Mouse (Mus musculus): ENCODE measurements at regions not wholly inside any gene's neighbourhood (a gene's known extent, or its start where the extent isn't known, plus 50 kb on each side); places are given as distances from the start of the nearest gene placed in this dataset.

GRCm38 (mm10) chr1:10771793-10772192, 642.1 kb upstream of the A830018L16Rik start:
- DNase-seq: no peak

DNA sequence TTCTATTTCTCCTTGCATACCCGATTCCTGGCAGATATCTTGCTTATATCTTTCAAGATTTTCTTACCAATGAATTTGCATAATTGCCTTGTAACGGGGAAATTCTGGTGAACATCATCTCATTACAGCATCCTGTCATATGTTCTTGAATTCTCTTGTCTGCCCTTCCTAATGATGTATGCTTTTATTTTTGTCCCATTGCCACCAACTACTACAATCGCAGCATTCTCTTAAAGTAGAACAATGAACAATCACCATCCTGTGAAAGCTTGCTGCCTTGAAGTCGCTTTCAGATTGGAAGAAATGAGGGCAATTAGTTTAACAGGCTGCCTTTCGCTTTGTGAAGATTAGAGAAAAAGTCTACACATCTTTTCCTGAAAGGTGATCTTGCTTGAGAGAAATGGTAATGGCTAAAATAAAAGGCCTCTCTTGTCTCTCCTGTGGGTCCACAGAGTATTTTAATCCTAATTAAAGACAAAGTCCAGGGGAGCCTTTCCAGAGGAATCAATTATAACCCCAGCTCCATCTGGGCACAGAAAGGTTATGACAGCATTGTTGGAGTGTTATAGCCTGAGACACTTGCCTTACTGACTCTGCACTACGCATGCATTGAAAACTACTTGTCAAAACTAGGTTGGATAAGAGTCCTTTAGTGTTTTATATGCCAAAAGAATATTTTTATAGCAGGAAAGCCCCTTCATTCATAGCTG, 619.7 kb upstream of the A830018L16Rik start:
- DNase-seq: no peak

DNA sequence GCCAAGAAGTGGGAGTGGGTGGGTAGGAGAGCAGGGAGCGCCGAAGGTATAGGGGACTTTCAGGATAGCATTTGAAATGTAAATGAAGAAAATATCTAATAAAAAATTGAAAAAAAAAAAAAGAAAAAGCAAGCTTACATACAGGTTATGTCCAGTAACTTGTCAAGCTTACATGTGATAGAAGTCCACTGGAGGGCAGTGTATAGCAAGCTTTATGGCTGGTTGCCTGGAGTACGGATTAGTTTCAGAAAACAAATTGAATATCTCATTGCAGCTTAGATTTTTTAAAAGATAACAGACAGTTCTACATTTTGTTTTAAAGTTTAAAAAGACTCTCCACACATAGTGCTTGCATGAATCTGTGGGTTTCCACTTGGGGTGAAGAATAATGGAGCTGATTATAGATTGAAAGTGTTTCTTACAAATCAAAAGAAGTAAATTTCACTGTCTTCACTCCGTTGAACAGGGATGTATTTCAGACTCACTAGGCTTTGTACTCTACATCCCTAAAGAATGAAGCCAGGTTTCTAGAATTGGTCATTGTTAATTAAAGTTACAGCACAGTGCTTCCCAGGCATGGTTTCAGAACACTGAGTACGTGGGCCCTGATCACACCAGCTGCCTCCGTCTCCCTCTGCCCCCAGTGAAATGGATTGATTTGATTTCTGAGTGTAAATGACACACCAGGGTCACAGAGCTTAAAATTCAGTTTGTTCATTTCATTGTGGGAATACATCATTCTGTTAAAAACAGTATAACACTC, 578.1 kb upstream of the A830018L16Rik start:
- DNase-seq: peak in 1 of 2 experiments; percentile 29

- DNase-seq: peak in 1 of 2 experiments; percentile 11
Observed at GRCm38 (mm10) chr1:10837180-10837579, 576.7 kb upstream of the A830018L16Rik start.

DNA sequence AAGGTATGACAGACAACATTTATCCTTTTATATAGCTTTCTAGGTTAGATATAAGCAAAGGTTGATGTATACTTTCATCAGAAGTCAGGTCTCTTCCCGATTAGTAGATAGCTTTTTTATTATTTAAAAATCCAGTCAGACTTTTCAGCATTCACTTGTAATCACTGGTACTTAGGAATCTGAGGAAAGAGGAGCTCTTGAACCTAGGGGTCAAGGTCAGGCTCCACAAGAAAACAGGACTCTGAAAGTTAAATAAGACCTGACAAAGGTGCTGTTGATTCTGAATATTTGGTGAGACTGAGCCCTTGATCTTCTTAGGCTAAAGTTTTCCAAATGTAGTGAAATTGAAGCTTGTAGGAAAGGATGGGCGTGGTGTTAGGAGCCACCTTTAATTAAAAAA, 561.0 kb upstream of the A830018L16Rik start:
- no peak for DNase-seq

GRCm38 (mm10) chr1:10854495-10854894, 559.4 kb upstream of the A830018L16Rik start:
- no peak for DNase-seq

GRCm38 (mm10) chr1:10871163-10871853, 542.6 kb upstream of the A830018L16Rik start:
- DNase-seq: peak in 1 of 2 experiments; percentile 35

DNA sequence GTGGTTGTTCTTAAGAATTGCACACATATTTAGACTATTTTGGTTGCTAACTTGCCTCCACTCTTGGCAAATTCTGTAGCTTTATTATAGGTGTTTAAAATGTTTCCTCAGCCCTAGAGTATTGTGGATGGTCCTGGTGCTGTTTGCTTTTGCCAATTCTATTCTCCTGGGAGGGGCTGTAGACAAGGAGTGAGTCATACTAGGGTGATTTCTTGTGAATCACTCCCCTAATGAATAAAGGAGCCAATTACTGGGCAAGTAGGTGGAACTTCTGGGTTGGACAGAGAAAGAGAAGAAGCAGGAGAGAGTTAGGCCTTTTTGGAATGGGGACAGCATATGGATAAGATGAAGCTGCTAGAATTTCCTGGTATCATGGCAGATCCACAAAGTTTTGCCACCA, 541.6 kb upstream of the A830018L16Rik start:
- no peak for DNase-seq

DNA sequence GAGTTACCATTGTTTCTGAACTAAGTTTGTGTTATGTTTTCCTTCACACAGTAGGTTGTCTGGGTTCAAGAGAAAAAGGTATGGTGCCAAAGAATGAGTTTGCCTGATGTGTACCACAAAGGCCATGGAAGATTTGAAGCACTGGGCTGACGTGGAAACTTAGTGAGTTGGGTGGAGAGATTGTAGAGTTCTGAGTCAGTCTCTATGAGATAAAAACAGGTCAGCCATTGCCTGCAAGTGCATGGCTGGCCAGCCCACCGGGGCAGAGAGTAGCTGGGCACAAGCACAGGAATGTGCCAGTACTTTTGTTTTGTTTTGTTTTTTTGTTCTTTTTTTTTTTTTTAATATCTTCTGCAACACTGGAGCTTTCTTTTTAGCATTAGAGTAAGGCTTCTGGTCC, 541.2 kb upstream of the A830018L16Rik start:
- no peak for DNase-seq

DNA sequence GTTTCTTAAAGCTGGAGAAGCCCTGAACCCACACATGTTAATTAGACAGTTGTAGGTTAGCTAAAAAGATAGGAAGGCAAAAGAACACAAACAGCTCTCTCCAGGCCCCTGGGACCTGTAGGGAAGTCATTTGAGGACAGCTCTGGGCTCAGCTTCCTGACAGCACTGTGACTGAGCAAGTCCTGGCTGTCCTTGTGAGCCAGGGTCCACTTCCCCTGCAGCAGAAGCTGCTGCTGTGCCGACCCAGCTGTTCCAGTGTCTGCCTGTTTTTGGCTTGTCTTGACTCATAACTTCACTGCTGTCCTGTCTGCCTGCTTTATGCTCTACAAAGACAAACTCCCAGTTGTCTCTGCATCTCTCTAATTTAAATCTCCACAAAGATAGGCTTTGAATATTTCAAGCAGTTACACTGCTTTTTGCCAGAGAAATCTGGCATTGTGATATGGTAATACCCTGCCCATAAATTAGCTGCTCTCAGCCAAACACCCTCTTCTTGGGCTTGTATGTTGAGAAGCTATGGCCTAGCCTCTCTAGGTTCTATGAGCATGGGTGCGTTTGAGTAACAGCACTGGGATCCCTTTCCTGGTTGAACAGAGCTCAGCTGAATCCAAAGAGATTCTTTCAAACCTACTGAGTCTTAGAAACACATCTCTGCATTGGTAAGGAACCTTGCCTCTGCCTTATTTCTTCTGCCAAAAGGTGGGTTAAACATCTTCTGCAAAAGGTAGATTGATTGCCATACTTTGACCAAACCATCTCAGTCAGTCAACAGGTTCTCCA, 536.3 kb upstream of the A830018L16Rik start:
- peak; percentile 46 to 82 for DNase-seq

- no peak for DNase-seq
Observed at GRCm38 (mm10) chr1:10878221-10878760, 535.6 kb upstream of the A830018L16Rik start.

GRCm38 (mm10) chr1:10880026-10880727, 533.7 kb upstream of the A830018L16Rik start:
- DNase-seq: no peak

DNA sequence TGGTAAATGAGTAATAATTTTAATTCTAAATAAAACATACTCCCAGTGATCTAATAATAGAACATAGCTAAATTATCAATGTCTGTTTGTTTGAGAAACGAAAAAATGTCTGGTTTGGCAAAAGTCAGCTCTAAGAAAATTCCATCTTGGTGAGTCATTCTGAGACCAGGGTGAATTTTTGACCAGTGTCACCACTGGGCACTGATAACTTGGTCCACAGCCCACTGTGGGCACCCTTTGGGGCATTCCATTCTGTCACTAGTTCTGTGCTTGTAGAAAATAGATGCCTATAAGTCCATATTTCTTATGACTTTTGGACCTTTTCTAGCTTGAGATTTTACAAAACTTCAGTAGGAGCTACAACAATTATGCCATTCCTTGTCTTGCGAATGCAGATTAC, 515.1 kb upstream of the A830018L16Rik start:
- no peak for DNase-seq

GRCm38 (mm10) chr1:10902721-10903120, 511.2 kb upstream of the A830018L16Rik start:
- DNase-seq: no peak

GRCm38 (mm10) chr1:10919958-10920357, 493.9 kb upstream of the A830018L16Rik start:
- DNase-seq: no peak

GRCm38 (mm10) chr1:10932378-10933077, 481.4 kb upstream of the A830018L16Rik start:
- DNase-seq: no peak

- peak in 1 of 2 experiments; percentile 30 for DNase-seq
Observed at GRCm38 (mm10) chr1:10933206-10933605, 480.7 kb upstream of the A830018L16Rik start.

GRCm38 (mm10) chr1:10938436-10938835, 475.5 kb upstream of the A830018L16Rik start:
- DNase-seq: no peak

DNA sequence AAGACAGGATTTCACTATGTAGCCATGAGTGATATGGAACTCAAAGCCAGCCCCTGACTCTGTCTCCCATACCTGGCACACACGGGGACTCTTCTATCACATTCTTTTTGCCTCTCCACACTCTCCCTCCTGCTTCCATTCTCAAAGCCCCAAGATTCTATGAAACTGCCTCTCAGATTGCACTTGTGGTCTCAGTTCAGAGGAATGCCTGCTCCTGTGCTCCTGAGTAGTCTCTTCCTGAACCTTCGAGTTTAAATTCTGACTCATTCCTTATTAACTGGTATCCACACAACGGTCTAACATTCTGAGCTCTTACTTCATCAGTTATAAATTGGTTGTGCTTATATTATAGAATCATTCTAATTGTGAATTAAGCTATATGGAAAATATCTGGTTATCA, 473.6 kb upstream of the A830018L16Rik start:
- no peak for DNase-seq

GRCm38 (mm10) chr1:10942979-10943378, 470.9 kb upstream of the A830018L16Rik start:
- no peak for DNase-seq
